Mouse (Mus musculus) gastrocnemius, postnatal 10 days (tissue): Measurements from ENCODE around the gene Cers2. TPM values are rescaled to one million over a fixed set of nuclear protein-coding genes. Genes with fewer than 3 reads are reported as not detected.
A peak's percentile ranks its signal among the peaks of the same experiment; 100 is the strongest.

Source experiments
- DNase-seq: peaks from one replicate; pipeline ENCODE4 v3.0.0; 2021; ENCODE audit warnings: mixed read lengths
- long read RNA-seq, 2 experiments: library from polyadenylated mRNA; stranded (forward); transcript quantifications; one replicate each; pipeline ENCODE4 v2.0.0; 2021
- total RNA-seq, 2 experiments: library from RNA; stranded (reverse); gene quantifications; 2 replicates each; pipeline ENCODE4 v1.2.3; 2021

Cers2 gene
- total RNA-seq, result 10 to 100 TPM; 42.6 to 51.9 TPM
- long read RNA-seq, experiment 1, transcript Cers2-201 (11 exons, 2,216 nt), result major isoform, 48 of 59 reads
- long read RNA-seq, experiment 1, partial matches to known transcripts, result 3 of 59 reads
- long read RNA-seq, experiment 1, other reads (novel, unspliced or antisense), result 8 of 59 reads
- long read RNA-seq, experiment 2, transcript Cers2-201 (11 exons, 2,216 nt), result major isoform, 45 of 66 reads
- long read RNA-seq, experiment 2, partial matches to known transcripts, result 2 of 66 reads
- long read RNA-seq, experiment 2, other reads (novel, unspliced or antisense), result 19 of 66 reads

DNA sequence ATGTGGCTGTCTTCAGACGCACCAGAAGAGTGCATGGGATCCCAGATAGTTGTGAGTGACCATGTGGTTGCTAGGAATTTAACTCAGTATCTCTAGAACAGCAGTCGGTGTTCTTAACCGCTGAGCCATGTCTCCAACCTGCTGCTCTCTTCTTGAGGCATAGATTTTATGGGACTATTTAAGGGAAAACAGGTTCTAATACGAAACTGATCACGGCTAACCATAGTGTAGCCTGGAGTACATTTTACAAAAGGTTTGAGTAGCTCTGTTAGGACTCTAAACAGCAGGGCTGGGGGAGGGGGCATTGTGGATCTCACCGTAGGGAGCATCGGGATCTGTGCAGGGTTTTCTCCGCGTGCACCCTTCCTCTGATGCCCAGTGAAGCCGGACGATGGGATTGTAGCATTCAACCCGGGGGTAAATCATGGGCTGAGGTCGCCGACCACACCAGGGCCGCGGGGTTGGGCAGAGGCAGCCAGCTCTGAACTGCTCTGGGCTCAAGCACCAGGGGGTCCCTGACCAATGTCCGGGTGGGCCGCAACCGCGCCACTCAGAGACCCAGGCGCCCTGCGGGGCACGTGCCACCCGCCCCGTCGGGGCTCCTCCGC, at the start of gene Cers2:
Gene Cers2, plus strand, starts transcription at position 306 of the 608 bp plus-strand sequence.
- no peak for DNase-seq

DNA sequence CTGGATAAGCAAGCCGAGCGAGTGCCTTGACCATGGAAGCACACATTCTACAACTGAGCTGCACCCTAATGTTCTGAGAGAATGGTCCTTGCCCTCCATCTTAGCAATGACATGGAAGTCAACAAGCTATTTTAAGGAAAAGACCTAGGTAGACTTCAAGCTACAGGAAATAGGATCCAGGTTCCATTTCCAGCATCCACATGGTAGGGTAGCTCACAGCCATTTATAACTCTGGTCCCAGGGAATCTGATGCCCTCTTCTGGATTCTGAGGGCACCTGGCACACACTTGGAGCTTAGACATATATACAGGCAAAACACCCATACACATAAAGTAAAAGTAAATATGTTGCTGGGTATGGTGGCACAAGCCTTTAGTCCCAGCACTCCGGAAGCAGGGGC, 48.5 kb upstream of the Cers2 start:
- DNase-seq, result no peak

DNA sequence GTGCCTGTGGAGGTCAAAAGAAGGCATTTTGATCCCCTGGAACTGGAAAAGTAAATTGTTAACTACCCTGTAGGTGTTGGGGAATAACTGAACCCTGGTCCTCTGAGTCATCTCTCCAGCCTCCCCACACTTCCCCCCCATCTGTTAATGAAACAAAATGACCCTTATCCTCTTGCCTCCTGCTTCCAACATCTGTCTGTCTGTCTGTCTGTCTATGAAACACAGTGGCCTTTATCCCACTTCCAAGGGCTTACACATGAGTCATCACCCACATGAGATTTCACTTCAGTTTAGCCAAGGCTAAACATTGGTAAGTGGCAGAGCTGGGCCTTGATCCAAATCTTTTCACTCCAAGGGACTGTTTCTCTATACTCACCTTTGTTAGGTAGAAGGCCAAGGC, 46.7 kb upstream of the Cers2 start:
- DNase-seq, result no peak

DNA sequence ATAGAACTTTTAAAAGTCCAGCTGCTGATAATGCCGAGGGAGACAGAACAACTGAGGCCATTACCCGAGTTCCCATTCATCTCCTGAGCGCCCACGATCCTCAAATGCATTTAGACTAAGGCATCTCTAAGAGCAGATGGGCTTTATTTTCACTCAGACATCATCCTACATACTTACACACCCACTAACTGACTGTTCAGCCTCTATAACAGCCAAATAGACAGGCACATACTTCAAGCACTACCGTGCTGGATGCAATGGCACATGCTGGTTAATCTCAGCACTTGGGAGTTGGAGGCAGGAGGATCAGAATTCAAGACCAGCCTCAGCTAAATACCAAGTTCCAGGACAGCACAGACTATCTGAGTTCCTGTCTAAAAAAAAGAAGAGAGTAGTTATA, 44.8 kb upstream of the Cers2 start:
- DNase-seq, result no peak

DNA sequence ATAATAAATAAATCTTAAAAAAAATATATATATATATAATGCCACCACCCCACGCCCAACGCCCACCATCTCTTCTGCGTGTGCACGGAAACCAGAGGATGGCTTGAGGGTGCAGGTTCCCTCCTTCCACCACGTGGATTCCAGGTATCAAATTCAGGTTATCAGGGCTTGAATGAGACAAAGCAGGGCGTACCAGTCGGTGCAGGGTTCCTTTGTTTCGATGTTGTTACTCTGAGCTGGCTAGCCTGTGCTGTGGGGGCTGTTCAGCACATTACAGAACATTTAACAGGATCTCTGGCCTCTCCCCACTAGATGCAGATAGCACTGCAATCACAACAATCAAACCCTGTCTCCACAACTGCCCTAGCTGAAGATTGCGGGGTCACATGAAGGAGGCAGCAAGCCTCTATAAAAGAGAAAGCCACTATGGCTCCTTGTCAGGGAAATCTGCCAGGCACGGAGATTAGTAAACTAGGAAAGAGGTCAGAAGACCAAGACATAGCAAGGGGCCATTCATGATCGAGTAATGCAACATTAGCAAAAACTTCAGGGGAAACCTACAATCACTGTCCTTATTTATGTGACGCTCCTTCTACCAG, 43.7 kb upstream of the Cers2 start:
- no peak for DNase-seq

DNA sequence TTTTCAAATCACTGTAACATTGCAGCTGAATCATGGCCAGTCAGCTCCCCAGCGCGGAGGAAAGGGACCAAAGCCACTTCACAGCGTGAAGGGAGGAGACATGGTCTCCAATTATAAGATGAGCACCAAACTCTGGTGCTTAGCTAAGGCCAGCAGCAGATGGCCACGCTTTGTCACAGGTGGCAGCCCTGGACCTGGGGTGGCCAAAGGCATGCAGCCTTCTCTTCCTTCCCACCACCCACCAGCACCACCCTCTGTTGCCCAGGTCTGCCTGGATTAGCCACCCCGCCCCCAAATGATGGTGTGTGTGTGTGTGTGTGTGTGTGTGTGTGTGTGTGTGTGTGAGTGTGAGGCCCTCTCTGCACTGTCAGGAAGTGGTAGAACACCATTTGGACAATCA, 41.1 kb upstream of the Cers2 start:
- DNase-seq, result no peak

DNA sequence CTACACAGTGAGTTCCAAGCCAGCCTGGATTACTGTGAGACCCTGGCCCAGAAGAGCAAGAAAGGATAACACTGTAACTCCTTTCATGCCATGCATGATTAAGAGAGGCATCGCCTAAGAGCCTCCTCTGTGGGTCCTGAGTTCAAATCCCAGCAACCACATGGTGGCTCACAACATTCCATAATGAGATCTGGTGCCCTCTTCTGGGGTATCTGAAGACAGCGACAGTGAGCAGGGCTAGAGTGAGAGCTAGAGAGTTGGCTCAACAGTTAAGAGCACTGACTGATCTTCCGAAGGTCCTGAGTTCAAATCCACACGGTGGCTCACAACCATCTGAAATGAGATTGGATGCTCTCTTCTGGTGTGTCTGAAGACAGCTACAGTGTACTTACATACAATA, 40.1 kb upstream of the Cers2 start:
- no peak for DNase-seq

DNA sequence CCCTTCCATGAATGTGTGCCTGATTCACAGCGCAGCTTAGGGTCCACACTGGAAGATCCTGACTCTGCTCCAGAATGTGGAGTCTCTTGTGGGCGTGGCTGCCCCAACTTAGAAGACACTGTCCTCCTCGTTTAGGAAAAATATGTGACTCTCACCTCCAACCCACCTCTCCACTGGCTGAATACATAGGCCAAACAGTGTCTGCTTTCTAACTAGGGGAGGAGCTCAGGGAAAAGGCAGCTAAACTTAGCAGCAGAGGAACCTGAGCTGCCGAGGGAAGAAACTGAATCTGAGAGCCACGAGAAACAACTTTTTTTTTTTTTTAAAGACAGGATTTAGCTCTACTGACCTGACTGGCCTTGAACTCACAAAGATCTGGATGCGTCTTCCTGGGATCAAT, 39.4 kb upstream of the Cers2 start:
- no peak for DNase-seq

DNA sequence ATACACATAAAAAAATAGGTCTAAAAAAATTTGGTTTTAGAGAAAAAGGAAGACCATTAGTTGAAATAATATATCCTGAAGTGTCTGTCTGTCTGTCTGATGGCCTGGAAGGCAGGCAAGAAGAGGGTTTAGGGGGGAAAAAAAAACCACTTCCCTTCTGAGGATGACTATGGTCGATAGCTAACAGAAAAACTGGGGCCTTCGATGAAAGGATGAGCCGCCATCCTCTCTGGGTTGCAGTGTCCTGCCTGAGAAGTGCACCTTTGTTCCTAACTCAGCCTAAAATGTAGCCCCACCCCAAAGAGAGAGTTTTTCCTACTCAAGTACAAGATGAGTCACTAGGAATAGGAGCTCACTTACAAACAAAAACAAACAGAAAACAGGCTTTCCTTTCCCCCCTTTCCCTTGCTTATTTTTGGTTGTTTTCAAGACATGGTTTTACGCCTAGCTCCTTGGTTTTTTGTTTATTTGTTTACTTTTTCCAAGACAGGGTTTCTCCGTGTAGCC, 38.1 kb upstream of the Cers2 start:
- no peak for DNase-seq

DNA sequence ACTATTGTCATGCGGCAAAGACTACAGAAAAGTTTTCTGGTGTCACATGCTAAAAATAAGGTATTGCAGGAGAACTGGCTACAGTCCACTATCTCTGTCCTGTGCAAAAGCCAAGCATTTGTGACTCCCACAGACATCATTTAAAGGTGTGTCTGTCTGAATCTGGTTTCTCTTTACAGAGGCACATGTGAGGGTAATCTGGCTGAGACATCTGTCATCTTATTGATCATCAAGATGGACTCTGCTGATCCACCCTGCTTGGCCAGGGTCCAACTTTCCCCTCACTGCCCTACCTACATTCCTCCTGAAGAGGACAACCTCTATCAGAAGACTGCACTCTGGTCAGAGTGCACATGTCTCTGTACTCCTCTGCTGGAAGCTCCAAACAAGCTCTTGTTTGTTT, 37.4 kb upstream of the Cers2 start:
- no peak for DNase-seq

DNA sequence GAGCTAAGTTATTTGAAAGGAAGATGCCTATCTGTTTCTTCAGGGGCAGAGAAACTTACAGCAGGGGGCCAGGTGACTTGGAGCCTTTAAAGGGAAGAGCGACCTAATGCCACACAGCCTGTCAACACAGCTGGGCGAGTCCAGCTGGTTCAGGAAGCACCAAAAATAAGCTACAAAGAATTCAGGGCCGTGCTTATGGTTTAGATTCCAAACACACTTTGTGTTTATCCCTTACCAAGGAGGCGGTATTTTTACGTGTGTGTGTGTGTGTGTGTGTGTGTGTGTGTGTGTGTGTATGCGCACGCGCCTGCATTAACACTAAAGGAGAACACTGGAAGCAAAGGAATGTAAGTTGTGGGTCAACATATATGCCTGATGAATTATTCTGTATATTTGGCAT, 33.8 kb upstream of the Cers2 start:
- DNase-seq, result no peak

DNA sequence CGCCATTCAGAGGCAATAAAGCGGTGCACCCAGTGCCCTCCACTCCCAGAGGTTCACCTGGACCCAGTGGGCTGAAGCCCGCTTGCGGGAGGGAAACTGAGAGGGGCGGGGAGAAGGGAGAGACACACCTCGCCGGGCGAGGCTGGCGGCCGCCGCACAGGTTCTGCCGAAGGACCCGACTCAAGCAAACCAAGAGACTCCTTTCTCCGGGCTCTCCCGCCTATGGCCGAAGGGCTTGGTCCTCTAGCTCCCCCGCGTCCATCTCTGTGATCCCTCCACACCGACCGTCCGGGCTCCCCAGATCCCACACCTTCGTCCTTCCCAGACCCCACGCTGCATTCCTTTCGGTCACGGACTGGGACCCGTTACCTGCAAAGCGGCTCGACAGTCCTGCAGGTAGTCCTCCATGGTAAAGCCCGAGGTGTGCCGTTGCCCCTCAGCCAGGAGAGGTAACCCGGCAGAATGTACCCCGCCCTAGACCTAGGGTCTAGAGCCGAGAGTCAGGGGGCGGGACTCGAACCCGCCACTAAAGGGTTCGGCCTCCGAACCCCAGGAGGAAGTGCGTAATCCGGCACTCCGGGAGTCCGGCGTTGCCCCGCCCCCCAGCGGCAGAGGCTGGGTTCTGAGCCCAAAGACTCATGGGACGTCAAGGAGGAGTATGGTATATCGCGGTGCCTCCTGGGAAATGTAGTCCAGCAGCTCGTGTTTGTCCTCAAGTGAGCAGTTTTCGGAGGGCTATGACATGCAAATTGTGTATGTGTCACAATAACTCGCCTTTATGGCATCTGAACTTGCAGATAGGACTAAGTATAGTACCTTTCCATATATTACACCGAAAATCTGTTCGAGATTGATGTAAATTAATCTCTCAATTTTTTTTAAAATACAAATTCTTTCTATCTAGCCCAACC, 33.1 kb upstream of the Cers2 start, which contains the start of the genes Mindy1 and Prune1:
Gene Mindy1, plus strand, starts transcription at position 130 of the 911 bp plus-strand sequence.
Gene Prune1, minus strand, starts transcription at position 861 of the 911 bp plus-strand sequence.
- DNase-seq, result peak; percentile 99

DNA sequence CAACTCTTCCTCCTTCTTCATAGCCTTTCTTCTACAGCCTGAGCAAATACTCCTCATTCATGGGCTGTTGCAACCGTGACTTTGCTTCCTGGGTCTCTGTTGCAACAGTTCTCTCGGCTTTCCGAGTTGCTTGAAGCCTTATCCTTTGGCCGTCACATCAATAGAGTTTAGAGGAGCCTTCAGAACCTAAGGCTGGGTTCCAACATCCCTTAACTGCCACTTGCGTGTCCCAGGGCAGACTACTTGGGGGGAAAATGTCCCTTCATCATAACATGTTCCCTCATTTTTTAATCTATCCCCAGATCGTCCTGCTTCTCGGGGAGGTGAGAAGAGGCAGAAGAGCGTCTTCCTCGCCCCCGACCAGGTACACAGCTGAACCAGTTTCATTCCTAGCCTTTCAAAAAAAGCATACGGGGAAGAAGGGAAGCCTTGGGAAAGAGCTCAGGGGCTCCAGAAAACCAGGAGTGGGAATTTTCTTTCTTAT, 32.2 kb upstream of the Cers2 start:
- no peak for DNase-seq

DNA sequence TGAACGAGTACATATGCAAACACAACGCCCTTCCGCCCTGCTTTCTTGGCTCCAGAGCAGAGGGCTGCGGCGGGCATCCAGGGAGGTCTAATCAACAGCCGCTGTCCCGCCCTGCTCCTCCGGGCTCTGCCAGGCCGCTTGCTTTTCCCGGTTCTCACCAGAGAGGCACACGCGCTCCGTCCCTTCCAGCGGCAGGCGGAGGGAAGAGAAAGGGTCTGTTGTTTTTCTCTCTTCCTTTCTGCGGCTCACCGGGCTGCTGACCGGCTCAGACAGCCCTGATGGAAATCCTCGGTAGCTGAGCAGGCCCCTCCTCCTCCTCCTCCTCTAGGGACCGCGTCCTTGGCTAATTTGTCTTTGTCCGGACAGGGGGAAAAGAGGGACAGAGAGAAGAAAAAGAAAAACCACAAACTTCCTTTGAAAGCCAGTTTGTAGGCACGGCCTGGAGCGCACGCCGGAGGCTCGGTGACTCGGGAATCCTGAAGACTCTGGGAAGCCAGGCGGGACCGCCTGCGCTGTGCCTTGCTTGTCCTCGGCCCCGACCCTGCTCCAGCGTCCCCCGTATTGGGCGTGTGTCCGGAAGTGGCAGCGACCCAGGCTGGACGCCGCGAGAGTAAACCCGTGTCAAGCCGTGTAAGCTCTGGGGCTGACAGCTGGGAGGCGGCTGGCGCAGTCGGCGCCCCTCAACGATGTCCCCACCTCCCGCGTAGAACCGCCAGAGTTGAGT, 31.6 kb upstream of the Cers2 start:
- peak; percentile 82 for DNase-seq

DNA sequence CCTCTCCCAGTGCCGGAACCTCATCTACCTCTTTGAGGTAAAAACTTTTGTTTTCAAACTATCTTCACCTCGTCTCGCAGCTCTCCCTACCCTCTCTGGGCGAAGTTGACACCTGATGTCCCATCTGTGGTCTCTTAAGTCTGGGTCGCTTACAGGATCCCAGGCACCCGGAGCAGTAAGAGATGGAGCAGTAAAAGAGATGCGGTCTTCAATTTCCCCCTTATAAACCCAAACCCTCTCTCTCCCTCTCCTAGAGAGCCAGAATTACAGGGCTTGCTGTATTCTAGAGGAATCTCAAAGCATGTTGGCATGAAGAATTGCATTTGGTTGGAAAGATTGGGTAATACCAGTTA, 31.0 kb upstream of the Cers2 start:
- no peak for DNase-seq

DNA sequence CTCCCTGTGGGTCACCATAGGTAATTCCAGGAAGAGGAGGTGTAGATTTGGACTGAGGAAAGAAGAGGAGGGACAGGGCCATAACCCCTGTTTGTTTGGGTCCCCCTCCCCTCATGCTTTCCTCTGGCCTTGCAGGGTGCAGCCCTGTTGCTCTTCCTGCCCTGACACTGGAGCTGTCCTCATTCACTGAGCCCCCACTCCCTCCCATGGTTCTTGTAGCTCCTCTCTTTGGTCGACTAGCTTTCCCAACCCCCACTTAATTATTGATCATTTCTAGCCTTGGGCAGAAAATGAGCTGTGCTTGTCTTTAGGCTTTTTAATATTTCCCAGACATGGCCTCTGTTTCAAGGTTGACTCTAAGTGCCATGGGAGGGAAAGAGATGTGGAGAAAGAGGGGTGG, 30.5 kb upstream of the Cers2 start:
- no peak for DNase-seq

DNA sequence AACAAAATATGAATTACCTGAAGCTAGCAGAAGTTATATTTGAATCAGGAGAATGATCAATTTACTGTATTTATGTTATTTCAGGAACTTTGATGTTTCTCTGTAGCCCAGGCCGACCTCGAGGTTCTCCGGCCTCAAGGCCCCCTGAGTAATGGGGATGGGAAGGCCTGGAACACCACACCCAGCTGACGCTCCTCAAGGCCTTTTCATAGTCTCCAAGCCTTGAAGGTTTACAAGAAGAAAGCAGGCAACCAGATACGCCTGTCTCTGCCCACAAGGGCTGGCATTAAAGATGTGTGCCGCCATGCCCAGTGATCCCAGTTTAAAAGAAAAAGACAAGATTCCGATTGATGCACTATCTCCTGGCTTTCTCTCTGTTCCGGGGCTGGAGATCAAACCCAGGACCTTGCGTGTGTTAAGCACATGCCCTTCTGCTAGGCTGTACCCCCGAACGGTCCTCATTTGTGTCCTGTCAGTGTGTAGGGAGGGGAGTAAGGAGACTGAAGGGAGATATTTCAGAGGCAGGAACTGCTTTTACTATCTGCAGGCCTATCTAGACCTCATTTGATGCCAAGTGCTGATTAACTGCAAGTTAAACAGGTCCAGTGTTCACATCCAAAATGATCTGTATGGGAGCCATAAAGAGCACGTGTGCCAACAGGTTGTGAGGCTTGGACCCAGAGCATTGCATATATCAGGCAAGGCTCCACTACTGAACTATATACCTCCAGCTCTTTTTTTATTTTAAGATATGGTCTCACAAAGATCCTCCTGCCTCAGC, 29.9 kb upstream of the Cers2 start:
- DNase-seq, result no peak

DNA sequence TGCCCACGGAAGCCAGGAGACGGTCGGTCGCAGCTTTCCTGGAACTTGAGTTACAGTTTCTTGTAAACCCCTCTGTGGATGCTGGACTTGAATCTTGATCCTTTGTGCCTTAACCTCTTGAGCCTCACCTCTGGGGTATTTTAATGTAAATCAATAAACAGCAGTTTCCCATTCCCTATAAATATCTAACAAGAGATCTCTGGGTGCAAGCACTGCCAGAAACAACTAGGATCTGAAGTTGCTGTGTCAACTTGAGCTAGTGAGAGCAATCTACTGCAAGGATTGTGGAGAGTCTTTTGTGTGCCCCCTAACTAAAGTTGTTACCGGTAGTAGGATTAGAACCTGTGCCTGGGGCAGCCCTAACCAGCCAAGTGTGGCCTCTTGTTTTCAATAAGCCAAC, 29.2 kb upstream of the Cers2 start:
- no peak for DNase-seq

DNA sequence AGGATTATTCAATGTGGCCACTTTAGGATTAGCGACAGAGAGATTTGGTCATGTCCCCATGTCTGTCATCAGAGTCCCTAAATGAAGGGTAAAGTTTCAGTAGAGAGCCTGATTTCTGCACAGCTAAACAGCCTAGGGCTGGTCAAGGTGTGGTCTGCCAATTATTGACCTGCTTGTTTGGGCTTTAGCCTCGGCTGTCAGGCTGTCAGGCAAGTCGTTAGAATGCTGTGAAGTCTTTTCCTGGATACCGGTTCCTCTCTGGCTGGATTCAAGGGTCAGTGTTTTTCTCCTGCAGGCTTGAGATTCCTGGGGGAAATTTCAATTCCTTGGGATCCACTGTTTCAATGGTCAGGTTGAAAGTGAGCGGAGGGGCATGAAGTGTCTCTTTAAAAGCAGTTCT, 28.6 kb upstream of the Cers2 start:
- no peak for DNase-seq

DNA sequence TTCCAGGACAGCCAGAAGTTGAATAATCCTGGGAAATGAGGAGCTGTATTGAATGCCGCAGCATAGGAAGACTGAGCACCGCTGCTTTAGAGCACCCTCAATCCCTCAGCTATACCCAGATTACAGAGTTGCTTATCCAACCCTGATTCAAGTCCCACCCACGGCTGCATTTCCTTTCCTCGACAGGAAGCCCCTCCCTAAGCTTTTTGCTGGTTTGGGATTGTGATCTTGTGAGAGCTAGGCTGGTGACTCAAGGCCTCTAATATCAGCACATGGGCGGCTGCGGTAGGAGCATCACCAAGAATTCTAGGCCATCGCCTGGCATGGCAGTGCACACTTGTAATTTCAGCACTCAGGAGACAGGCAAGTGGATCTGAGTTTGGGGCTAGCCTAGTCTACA, 28.1 kb upstream of the Cers2 start:
- DNase-seq, result no peak

DNA sequence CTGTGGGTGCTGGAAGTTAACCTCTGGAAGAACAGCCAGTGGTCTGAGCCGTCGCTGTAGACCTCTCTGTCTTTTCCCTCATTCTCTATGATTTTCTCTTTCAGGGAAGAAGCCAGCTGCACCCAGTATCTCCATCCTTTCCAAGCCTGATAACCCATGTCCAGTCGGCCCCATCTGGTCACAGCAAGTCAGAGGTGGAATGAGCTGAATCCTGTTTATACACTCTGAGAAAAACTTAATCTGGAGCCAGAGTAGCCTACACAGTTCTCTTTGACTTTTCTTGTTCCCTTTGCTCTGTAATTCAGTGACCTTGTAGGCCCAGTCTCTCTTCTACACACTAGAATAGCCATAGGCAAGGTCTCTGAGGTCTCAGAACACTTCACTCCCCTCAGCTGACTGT, 27.1 kb upstream of the Cers2 start:
- no peak for DNase-seq
